Mouse (Mus musculus): ENCODE measurements around the gene Klhl3. TPM values are rescaled to one million over a fixed set of nuclear protein-coding genes. Genes with fewer than 3 reads are reported as not detected.

Gene Klhl3
- polyA plus RNA-seq, 1 experiment = 1.6 TPM

DNA sequence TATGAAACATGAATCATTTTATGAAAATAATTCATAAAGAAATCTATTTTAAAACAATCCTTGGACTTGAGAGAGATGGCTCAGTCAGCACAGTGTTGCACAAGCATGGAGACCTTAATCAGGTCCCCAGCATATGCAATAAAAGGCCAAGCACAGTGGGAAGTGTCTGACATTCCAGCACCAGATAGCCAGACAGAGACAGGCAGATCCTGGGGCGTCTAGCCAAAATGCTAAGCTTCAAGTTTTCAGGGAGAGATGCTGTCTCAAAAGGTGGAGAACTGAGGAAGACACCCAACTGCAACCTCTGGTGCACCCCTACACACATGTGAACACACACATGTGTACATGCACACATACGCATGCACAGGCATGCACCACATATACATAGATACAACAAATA lies 153.1 kb downstream of the Klhl3 start:
- DNase-seq (ENCODE audit: low spot score) = no peak

DNA sequence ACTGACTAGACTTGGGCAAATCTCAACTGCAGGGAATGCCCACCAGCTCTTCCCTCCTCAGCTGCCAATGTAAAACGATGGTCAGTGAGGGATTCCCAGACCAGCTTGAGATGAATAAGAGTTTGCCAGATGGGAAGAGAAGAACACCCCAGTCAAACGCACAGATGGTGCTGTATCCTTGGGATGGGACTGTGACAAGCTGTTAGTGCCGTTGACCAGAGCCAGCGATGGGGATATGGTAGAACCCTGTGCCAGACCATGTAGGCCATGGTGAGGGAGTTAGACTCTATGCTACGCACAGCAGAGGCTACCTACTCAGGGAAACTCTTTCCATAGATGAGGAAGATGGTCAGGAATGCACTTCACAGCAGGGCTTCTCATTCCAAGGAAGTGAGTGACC lies 153.6 kb downstream of the Klhl3 start:
- DNase-seq (ENCODE audit: low spot score) = no peak

Other genes with a start within 250 kb of the Klhl3 start
- gene Spock1, start 205.3 kb downstream of the Klhl3 start, polyA plus RNA-seq (2012; rRNA removed) = 0.04 and 0.11 TPM in 2 replicates
- 77.7 and 79.7 TPM in 2 replicates for gene Hnrnpa0, start 15.0 kb upstream of the Klhl3 start, polyA plus RNA-seq (2012; rRNA removed)
- gene Idnk, start 44.1 kb upstream of the Klhl3 start, polyA plus RNA-seq (2012; rRNA removed) = 35.3 and 38.1 TPM in 2 replicates
- gene Ubqln1, start 102.1 kb upstream of the Klhl3 start, polyA plus RNA-seq (2012; rRNA removed) = 52.2 and 56.8 TPM in 2 replicates
- gene Gkap1, start 162.1 kb upstream of the Klhl3 start, polyA plus RNA-seq (2012; rRNA removed) = 27.6 and 29.1 TPM in 2 replicates
- gene Kif27, start 245.5 kb upstream of the Klhl3 start, polyA plus RNA-seq (2012; rRNA removed) = 0.39 and 0.46 TPM in 2 replicates

Measured in urinary bladder, adult 2 months (tissue).